Mouse (Mus musculus) lung, postnatal 0 days (tissue): ENCODE results near the gene Fry. TPM values are rescaled to one million over a fixed set of nuclear protein-coding genes. Genes with fewer than 3 reads are reported as not detected.
A peak's percentile ranks its signal among the peaks of the same experiment; 100 is the strongest.

Experiments used
- ATAC-seq: fragments of 200-750 bp; cut with Nextera tagmentation; 2 replicates; pipeline ENCODE4 v1.8.0; 2017; ENCODE audit warnings: moderate library complexity
- DNase-seq: peaks from one replicate; pipeline ENCODE4 v3.0.0-alpha.2; 2016; ENCODE audit warnings: low spot score
- H3K27ac ChIP-seq: fragments of 300-500 bp; sonication (generic); 2 replicates; pipeline ENCODE4 v1.5.1; 2014; ENCODE audit warnings: antibody characterized with exemption, mild to moderate bottlenecking, low read length, mixed read lengths
- H3K27me3 ChIP-seq: fragments of 300-500 bp; sonication (generic); replicated peaks from 2 replicates; pipeline ENCODE4 v1.6.1; 2014; ENCODE audit warnings: low read length, mixed read lengths; ENCODE audit not compliant: insufficient read depth
- H3K36me3 ChIP-seq: fragments of 300-500 bp; sonication (generic); 2 replicates; pipeline ENCODE4 v1.6.1; 2014; ENCODE audit warnings: low read length, mixed read lengths; ENCODE audit not compliant: insufficient read depth
- H3K4me1 ChIP-seq: fragments of 300-500 bp; sonication (generic); 2 replicates; pipeline ENCODE4 v1.6.1; 2014; ENCODE audit warnings: antibody characterized with exemption, low read depth, low read length, mixed read lengths; ENCODE audit not compliant: insufficient read depth
- H3K4me2 ChIP-seq: fragments of 300-500 bp; sonication (generic); replicated peaks from 2 replicates; pipeline ENCODE4 v1.6.1; 2014; ENCODE audit warnings: low read depth, mild to moderate bottlenecking, low read length, moderate library complexity, mixed read lengths
- H3K4me3 ChIP-seq: fragments of 300-500 bp; sonication (generic); 2 replicates; pipeline ENCODE4 v1.5.1; 2014; ENCODE audit warnings: low read depth, low read length
- H3K9ac ChIP-seq: fragments of 300-500 bp; sonication (generic); replicated peaks from 2 replicates; pipeline ENCODE4 v1.6.1; 2014; ENCODE audit warnings: low read depth, mild to moderate bottlenecking
- H3K9me3 ChIP-seq: fragments of 300-500 bp; sonication (generic); 2 replicates; pipeline ENCODE4 v1.6.1; 2016; ENCODE audit warnings: low read length, mixed read lengths
- CTCF ChIP-seq: IDR thresholded peaks from 2 replicates; pipeline ENCODE4 v1.5.1; 2016; ENCODE audit warnings: antibody characterized with exemption, mild to moderate bottlenecking
- EP300 ChIP-seq: IDR thresholded peaks from 2 replicates; pipeline ENCODE4 v1.6.1; 2016; ENCODE audit warnings: antibody characterized with exemption, mild to moderate bottlenecking, control low read depth
- WGBS: fragments of 180-500 bp; shearing (Covaris S2); extraction: QIAGEN DNeasy Blood & Tissue Kit; methylation state at CpG from one replicate; pipeline ENCODE4 v1.1.7; 2014; 5-methylcytosine and 5-hydroxymethylcytosine counted together
- polyA plus RNA-seq: library from polyadenylated mRNA; unstranded; fragments of >200 nt; fragmentation: Nextera tagmentation; extraction: Ambion mirVana; gene quantifications from 2 replicates; pipeline ENCODE4 v1.2.1, GENCODE M21; 2015

Fry gene
- polyA plus RNA-seq, 1 experiment from 2014 or later: 20.8 TPM

GRCm38 (mm10) chr5:150152071-150152879 lies 33.8 kb downstream of the Fry start:
- no peak for TF ChIP-seq EP300
- Histone ChIP-seq H3K4me2 (0 out of 2 replicates have a peak overlapping the region, but pooled peaks have one; percentile 25), H3K27me3 (no peaks in the 10 kb centered on the region), H3K4me3 (no peak overlapping the region), H3K9me3 (no peaks in the 10 kb centered on the region), H3K9ac (no peak overlapping the region), H3K4me1 (peaks cover 6% of the 10 kb centered on the region; the same call in 1 of the 2 replicates), H3K27ac (no peak overlapping the region), H3K36me3 (no peaks in the 10 kb centered on the region)
- no peak for DNase-seq
- 28% methylated on average over 22 of the region's 22 CpGs for WGBS
- ATAC-seq: peak; percentile 70

DNA sequence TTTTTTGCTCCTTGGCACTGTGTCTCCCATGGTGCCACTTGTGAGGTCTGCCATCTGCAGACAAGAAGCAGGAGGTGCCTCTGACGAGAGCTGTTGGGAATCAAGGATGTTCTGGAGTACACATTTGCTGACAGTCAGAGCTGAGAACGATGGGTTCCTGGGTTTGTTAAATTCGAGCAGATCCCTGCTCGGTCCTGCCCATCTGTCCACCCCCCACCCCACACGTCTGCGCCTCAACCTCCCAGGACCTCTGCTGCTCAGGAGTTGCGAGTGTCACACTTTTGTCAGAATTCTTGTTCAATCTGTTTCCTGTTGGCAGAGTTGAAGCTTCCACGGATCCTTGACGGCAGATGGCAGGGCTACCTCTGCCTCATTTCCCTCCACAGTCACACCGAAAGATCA lies 34.4 kb downstream of the Fry start:
- DNase-seq: no peak
- WGBS: 43% methylated on average over 10 of the region's 10 CpGs
- Histone ChIP-seq H3K27me3 (no peaks in the 10 kb centered on the region), H3K36me3 (no peaks in the 10 kb centered on the region), H3K4me3 (no peak overlapping the region), H3K9ac (no peak overlapping the region), H3K4me2 (no peak overlapping the region), H3K4me1 (peaks cover 6% of the 10 kb centered on the region; the same call in 1 of the 2 replicates), H3K9me3 (no peaks in the 10 kb centered on the region), H3K27ac (no peak overlapping the region)
- TF ChIP-seq EP300 (no peak), CTCF (0 out of 2 replicates have a peak, but pooled peaks have one; percentile 5)
- no peak for ATAC-seq

GRCm38 (mm10) chr5:150155388-150155787 lies 36.9 kb downstream of the Fry start:
- 75% methylated on average over 8 of the region's 8 CpGs for WGBS
- no peak for TF ChIP-seq EP300
- no peak for TF ChIP-seq CTCF
- peak; percentile 45 for DNase-seq
- H3K9ac ChIP-seq: no peak overlapping the region
- H3K9me3 ChIP-seq: no peaks in the 10 kb centered on the region
- no peak overlapping the region for H3K4me2 ChIP-seq
- H3K27me3 ChIP-seq: no peaks in the 10 kb centered on the region
- no peak for ATAC-seq
- no peaks in the 10 kb centered on the region for H3K36me3 ChIP-seq
- H3K27ac ChIP-seq: no peak overlapping the region
- no peak overlapping the region for H3K4me3 ChIP-seq
- H3K4me1 ChIP-seq: peaks cover 6% of the 10 kb centered on the region; the same call in 1 of the 2 replicates

- Histone ChIP-seq H3K27me3 (no peaks in the 10 kb centered on the region), H3K4me2 (no peak overlapping the region; the same call in 1 of the 2 replicates), H3K4me1 (peaks cover 6% of the 10 kb centered on the region; the same call in 1 of the 2 replicates), H3K36me3 (no peaks in the 10 kb centered on the region), H3K27ac (no peak overlapping the region), H3K4me3 (no peak overlapping the region), H3K9ac (no peak overlapping the region), H3K9me3 (no peaks in the 10 kb centered on the region)
- 67% methylated on average over 16 of the region's 16 CpGs for WGBS
- peak; percentile 41 for DNase-seq
- TF ChIP-seq CTCF (no peak), EP300 (no peak)
- ATAC-seq: no peak
These were observed 37.8 kb downstream of the Fry start for GRCm38 (mm10) chr5:150156063-150156786.

GRCm38 (mm10) chr5:150157682-150158081 lies 39.2 kb downstream of the Fry start:
- peak; percentile 64 for DNase-seq
- no peak for TF ChIP-seq EP300
- peak; percentile 90 for TF ChIP-seq CTCF
- H3K4me2 ChIP-seq: no peak overlapping the region
- no peaks in the 10 kb centered on the region for H3K9me3 ChIP-seq
- H3K27ac ChIP-seq: no peak overlapping the region
- H3K9ac ChIP-seq: no peak overlapping the region
- no peaks in the 10 kb centered on the region for H3K27me3 ChIP-seq
- no peak overlapping the region for H3K4me3 ChIP-seq
- WGBS: 40% methylated on average over 6 of the region's 6 CpGs
- H3K4me1 ChIP-seq: no peaks in the 10 kb centered on the region
- no peaks in the 10 kb centered on the region for H3K36me3 ChIP-seq
- peak; percentile 41; the same call in 1 of the 2 replicates for ATAC-seq

GRCm38 (mm10) chr5:150159151-150159550 lies 40.7 kb downstream of the Fry start:
- ATAC-seq (no peak), DNase-seq (no peak)
- no peak for TF ChIP-seq CTCF
- no peak for TF ChIP-seq EP300
- no peak overlapping the region for H3K27ac ChIP-seq
- 59% methylated on average over 5 of the region's 5 CpGs for WGBS
- H3K4me2 ChIP-seq: no peak overlapping the region
- H3K27me3 ChIP-seq: no peaks in the 10 kb centered on the region
- no peaks in the 10 kb centered on the region for H3K9me3 ChIP-seq
- H3K4me1 ChIP-seq: no peaks in the 10 kb centered on the region
- H3K36me3 ChIP-seq: no peaks in the 10 kb centered on the region
- H3K4me3 ChIP-seq: no peak overlapping the region
- H3K9ac ChIP-seq: no peak overlapping the region
